Mouse (Mus musculus): Measurements from ENCODE around the gene Klhl30.

DNA sequence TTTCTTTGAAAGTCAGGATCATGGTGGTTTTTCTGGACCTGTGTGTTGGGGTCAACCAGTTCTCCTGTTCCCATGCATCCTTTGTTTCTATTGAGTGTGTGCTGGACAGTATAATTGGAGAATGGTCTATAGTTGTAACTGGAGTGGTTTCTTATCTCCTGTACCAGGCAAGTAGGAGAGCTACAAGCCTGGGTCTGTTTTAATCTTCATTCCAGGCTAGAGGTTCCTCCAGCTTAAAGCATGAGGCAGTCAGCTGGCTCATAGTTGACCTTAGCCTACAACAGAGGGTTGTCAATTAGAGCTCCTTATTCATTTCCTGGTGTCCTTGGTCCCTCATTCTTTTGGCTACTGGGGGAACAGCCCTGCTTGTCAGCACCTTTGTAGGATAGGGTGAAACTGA, 17.2 kb upstream of the Klhl30 start:
- TF ChIP-seq CTCF (IDR thresholded peaks at IDR 0.05) (no peak), EP300 (IDR thresholded peaks at IDR 0.05) (no peak)

Data from lung, postnatal 0 days (tissue).